Mouse (Mus musculus): ENCODE data around the gene Ssr2.
A peak's percentile ranks its signal among the peaks of the same experiment; 100 is the strongest.

Ssr2 gene

GRCm38 (mm10) chr3:88575540-88575939 lies at the start of gene Ssr2:
TSS of gene Ssr2 (plus strand) at chr3:88575876.
- DNase-seq (ENCODE audit: extremely low spot score): no peak

GRCm38 (mm10) chr3:88526157-88527131 lies 49.2 kb upstream of the Ssr2 start:
- peak; percentile 88 for DNase-seq (ENCODE audit: extremely low spot score)

- no peak for DNase-seq (ENCODE audit: extremely low spot score)
These were observed 48.1 kb upstream of the Ssr2 start for GRCm38 (mm10) chr3:88527565-88527964.

DNA sequence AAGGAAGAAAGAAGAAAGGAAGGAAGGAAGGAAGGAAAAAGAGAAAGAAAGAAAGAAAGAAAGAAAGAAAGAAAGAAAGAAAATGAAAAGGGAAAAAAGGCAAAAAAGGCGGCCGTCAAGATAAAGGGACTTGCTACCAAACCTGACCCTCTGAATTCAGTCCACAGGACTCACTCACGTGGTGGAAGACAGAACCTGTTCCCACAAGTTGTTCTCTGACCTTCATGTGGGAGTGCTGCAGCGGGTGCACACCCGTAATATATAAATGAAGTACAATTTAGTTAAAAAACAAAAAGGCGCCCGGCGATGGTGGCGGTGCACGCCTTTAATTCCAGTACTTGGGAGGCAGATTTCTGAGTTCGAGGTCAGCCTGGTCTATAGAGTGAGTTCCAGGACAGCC lies 47.0 kb upstream of the Ssr2 start:
- DNase-seq (ENCODE audit: extremely low spot score): no peak

DNA sequence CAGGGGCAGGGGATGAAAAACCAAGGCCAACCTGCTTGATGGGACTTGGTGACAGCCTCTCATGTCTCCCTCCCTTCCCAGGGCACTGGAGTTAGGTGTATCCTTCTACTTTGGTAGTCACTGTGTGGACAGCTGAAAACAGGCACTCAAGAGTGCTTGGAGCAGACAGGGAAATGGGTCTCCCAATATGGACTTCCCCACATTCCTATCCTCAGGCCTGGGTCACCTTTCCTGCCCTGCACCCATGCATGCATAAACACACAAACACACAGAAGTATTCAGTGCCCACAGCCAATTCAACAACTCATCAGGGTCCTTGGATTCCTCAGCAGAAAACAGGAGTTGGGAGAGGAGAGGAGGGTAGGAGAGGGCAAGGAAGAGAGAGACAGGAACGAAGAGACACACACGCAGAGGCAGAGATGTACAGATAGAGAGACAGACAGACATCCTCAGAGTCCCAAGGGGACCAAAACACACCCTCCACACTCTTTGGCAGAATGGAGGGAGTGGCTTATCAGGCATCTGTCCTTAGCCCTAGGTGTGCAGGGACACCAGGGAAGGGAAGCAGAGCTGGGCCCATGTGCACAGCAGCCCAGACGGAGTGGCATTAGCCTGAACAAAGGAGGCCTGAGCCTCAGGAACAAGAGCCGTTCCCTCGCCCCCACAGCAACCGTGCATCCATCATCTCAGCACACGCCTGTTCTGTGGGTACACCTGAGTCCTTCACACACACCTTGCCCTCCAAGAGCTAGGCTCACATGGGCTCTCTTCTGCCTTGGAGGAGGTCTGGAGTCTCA lies 46.3 kb upstream of the Ssr2 start:
- DNase-seq (ENCODE audit: extremely low spot score): no peak

DNA sequence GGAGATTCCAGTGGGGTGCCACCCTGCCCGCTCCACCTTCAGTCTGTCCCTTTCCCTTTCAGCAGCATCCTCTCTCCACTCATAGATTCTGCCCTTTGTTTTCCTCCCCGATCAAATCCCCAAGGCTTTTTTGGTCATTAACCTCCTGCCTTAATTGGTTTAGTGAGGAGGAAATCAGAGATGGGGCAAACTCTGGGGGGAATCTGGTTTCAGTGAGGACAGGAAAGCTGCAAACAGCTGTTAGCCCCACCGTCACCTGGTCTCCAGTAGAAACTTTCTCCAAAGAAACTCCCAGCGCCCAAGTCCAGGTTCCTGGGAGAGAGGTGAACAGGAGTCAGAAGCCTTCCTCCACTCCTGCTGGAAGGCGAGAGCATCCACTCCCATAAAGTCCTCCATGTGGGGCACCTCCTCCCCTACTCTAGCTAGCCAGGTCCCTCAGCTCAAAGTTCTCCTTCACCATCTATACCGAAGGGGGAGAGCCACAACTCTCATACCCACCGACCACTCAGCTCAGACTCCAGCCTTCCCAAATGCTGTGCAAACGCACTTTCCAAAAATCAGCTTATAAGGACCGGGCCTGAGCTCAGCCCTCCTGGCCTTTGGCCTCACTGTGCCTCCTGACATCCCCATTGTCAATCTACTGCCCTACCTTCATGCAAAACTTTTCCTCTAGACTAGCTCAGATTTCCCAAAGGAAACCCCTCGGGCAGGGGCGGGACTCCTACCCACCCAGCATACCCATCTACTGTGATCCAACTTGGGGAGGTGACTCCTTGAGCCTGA lies 45.4 kb upstream of the Ssr2 start:
- DNase-seq (ENCODE audit: extremely low spot score): no peak

DNA sequence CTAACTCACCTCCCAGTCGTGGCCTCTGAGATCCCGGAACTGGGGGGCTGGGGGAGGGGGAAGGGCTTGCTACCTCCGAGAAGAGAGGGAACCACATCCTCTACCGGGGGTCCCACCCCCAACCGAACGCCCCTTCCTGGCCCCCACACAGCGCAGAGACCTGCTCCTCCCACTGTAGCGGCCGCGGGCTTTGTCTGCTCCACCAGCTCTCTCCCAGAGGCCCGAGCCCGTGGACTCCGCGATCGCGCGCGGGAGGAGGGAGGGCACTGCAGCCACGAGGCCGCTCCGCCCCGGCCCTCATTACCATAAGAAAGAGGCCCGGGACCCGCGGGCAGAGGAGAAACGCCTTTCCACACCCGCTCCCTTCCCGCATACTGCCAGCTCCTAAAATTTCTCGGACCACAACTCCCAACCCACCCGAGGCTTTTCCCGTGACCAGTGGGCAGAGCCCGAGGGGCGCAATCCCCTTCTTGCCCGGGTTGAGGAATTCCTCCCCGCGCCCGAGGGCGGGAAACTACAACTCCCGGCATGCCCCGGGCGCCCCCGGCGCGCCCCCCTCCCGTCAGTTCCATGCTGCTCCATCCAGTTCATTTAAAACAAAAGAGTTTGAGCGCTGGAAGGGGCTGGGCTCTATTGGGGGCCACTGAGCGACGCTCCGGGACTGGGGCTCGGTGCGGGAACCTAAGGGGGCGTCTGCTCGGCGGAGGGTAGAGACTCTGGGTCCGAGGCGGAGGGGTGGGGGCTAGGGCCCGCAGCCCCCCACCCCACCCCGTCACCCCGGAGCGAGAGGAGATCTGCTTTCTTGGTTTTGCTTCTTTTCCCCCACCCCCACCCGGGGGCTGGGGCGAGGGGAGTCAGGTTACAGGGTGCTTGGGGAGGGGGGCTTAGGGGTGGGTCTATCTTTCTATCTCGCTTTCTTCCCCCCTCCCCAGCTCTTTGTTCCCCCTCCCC lies 44.1 kb upstream of the Ssr2 start:
- peak; percentile 96 for DNase-seq (ENCODE audit: extremely low spot score)

DNA sequence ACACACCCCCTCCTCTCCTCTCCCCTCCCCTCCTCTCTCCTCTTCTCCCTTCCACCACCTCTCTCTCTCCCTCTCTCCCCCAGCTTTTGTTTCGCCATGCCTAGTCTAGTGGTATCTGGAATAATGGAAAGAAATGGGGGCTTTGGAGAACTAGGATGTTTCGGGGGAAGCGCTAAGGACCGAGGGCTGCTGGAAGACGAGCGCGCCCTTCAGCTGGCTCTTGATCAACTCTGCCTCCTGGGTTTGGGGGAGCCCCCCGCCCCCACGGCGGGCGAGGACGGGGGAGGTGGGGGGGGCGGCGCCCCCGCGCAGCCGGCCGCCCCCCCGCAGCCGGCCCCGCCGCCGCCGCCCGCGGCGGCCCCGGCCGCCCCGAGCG lies 43.4 kb upstream of the Ssr2 start, which contains the start of gene Mex3a:
Gene Mex3a (plus strand): TSS at position 97 of the 376 bp plus-strand sequence.
- no peak for DNase-seq (ENCODE audit: extremely low spot score)

DNA sequence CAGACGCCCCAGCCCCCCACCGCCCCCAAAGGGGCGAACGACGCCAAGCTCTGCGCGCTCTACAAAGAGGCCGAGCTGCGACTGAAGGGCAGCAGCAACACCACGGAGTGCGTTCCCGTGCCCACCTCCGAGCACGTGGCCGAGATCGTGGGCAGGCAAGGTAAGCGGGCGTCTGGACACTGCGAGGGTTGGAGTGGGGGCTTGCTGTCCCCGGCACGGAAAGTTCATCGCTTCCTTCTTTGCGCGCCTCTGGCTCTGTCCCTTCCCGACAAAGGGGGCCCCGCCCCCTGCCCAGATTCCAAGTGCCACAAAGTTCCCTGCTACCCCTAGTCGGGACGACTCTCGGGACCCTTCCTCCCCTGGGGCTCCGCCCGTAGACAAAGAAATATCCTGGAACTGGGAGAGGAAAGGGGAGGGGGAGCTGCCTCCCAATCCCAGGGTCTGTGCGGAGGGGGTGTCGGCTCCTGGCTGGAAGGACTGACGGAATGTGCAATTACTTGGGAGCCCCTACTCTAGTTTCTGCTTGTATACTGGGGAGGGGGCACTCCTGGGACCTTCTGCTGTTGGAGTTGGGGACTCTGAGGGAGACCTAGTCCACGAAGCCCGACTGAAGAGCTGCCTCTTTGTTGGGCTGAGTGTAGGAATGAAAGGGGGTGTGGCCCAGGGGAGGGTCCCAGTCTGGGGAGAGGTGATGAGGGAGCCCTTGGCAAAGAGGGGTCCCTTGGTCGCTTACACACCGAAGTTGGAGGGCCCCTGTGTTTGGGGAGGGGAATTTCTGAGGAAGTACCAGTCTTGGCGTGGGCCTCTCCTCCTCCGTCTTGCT lies 42.8 kb upstream of the Ssr2 start:
- DNase-seq (ENCODE audit: extremely low spot score): peak; percentile 81

DNA sequence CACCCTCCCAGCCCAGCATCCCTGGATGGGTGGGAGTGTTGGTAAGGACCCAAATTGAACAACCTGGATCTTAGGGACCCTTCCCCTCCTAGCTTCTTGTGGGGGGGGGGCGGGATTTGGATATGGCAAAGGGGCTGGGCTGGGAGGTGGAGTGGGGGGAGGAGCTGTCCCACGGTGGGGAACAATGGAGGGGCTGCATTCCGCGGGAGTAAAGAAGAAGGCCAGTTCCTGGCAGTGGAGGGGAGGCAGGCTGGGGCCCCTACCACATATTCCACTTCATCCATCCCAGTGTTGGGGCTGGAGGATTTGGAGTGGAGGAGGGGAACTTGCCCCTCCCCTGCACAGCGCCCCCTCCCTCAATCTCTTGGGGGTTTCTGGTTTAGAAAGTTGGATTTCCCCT lies 42.0 kb upstream of the Ssr2 start:
- no peak for DNase-seq (ENCODE audit: extremely low spot score)

DNA sequence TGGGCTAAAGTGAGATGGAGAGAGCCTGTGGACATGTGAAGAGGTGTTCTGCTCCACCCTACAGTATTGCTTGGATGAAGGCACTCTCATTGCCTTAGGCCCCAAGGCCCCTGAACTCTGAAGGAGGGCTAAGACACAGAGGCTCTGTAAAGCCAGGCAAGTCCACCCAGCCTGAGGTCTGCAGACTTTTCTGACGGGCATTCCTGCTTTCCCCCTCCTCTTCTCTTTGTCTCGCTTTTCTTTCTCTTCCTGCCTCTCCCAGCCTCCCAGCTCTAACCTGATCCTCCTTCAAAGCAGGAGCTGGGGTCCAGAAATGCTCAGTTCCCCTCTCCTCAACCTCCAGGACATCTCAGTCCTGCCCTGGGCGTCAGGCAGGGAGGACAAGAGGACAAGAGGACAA lies 40.7 kb upstream of the Ssr2 start:
- DNase-seq (ENCODE audit: extremely low spot score): no peak

- no peak for DNase-seq (ENCODE audit: extremely low spot score)
These were observed 40.1 kb upstream of the Ssr2 start for GRCm38 (mm10) chr3:88535527-88535926.

GRCm38 (mm10) chr3:88536103-88536930 lies 39.4 kb upstream of the Ssr2 start:
- peak; percentile 79 for DNase-seq (ENCODE audit: extremely low spot score)

- no peak for DNase-seq (ENCODE audit: extremely low spot score)
These were observed 38.5 kb upstream of the Ssr2 start for GRCm38 (mm10) chr3:88537146-88537545.

GRCm38 (mm10) chr3:88538271-88539145 lies 37.2 kb upstream of the Ssr2 start:
- peak; percentile 48 for DNase-seq (ENCODE audit: extremely low spot score)

DNA sequence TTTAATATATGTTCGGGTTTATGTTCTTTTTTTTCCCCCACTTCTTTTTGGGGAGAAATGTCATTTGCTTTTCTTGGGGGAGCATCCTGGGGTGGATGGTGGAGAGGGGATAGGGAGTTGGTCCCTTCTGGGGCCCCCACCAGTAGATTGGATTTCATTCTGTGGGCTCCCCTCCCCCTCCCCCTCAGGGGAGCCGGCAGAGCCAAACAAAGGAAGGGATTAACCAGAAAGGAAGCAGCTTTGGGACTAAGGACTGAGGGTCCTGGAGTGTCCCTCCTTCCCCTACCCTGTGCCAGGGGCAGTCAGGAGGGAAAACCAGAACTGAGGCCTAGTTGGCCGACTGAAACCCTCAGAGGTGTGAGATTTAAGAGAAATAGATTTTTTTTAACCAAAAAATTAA lies 36.3 kb upstream of the Ssr2 start:
- DNase-seq (ENCODE audit: extremely low spot score): peak; percentile 54

DNA sequence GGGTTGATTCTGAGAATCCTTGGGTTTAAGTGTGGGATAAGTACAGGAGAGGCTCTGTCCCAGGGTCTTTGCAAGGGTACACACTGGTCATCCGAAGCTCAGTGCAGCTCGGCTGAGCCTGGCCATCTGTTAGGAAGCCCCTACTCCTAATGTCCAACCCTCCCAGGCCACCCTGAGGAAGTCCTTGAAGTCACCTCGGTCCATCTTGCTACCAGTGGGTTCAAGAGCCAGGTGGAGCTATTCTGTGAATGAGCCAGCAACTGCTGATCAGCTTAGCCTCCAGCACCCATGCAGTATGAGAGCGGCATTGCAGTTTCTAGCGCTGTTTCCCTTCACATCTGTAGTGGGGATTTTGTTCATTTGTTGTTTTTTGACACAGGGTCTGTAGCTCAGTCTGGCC lies 35.6 kb upstream of the Ssr2 start:
- no peak for DNase-seq (ENCODE audit: extremely low spot score)
